8 mouse cellular contexts compared by ENCODE assay signal in the genomic region with DNA sequence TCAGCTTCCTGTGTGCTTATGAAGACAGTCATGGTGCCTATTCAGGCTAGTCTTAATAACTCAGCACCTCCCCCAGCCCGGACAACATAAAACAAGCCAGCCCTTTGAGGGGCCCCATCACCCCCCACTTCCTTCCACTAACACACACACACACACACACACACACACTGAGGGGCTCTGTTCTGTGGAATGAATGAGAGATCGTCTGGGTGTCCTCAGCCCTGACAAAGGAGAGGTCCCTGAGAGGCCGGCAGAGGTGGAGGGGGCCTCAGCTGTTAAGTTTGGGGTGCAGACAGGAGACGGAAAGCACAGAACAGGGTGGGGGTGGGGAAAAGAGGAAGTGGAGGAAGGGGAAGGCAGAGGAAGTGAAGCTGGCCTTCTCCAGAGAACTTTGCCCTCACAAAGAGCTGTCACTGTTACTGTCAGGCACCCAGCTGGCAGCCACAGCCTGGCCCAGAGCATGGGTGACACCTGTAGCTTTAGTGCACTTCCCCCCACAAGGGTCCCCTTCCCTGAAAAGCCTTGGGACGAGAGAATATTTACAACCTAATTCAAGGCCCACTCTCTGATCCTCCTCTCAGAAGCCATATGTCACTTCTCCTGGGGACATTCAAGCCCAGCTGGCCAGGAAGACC. TPM values are rescaled to one million over a fixed set of nuclear protein-coding genes. Genes with fewer than 3 reads are reported as not detected.
DNase-seq lines count a peak whose midpoint lies in the region; ATAC-seq and TF ChIP-seq lines count a peak whose summit lies in the region.

No protein-coding gene starts in this region.

- peaks cover 17% of the 10 kb centered on the region; the same call in 1 of the 2 replicates for H3K4me1 ChIP-seq in forebrain, embryonic 11.5 days (replicated peaks; ENCODE audit: control insufficient read depth, insufficient read depth, low read length)
- H3K4me1 ChIP-seq in intestine, postnatal 0 days (replicated peaks; ENCODE audit: control insufficient read depth, insufficient read depth, low read length): peaks cover 35% of the 10 kb centered on the region
- peaks cover 48% of the 10 kb centered on the region for H3K4me1 ChIP-seq in lung, embryonic 15.5 days
- peaks cover 39% of the 10 kb centered on the region for H3K4me1 ChIP-seq in spleen, adult 2 months (ENCODE audit: control insufficient read depth, insufficient read depth, insufficient read length)

- ATAC-seq in forebrain, embryonic 11.5 days (replicated peaks; ENCODE audit: low FRiP score): no peak
- peak; percentile 49 for ATAC-seq in intestine, postnatal 0 days
- no peak for ATAC-seq in lung, embryonic 15.5 days (ENCODE audit: borderline replicate concordance, extremely low read depth, low FRiP score, low TSS enrichment)

- H3K9me3 ChIP-seq in forebrain, embryonic 11.5 days (ENCODE audit: control insufficient read depth, low read length): no peaks in the 10 kb centered on the region
- no peaks in the 10 kb centered on the region for H3K9me3 ChIP-seq in intestine, postnatal 0 days (ENCODE audit: control insufficient read depth)
- no peaks in the 10 kb centered on the region for H3K9me3 ChIP-seq in lung, embryonic 15.5 days

- 43% methylated on average over 5 of the region's 5 CpGs for WGBS in forebrain, embryonic 11.5 days
- 7% methylated on average over 5 of the region's 5 CpGs for WGBS in intestine, postnatal 0 days
- 12% methylated on average over 5 of the region's 5 CpGs for WGBS in lung, embryonic 15.5 days
- 3% methylated on average over 5 of the region's 5 CpGs for WGBS in spleen, adult 2 months

- H3K27me3 ChIP-seq in forebrain, embryonic 11.5 days (ENCODE audit: control insufficient read depth, insufficient read depth, low read length): no peaks in the 10 kb centered on the region
- no peaks in the 10 kb centered on the region for H3K27me3 ChIP-seq in intestine, postnatal 0 days (replicated peaks; ENCODE audit: control insufficient read depth, insufficient read depth, low read length)
- H3K27me3 ChIP-seq in lung, embryonic 15.5 days: no peaks in the 10 kb centered on the region
- no peaks in the 10 kb centered on the region for H3K27me3 ChIP-seq in spleen, adult 2 months (ENCODE audit: control insufficient read depth, insufficient read depth, low read length)

- DNase-seq in layer of hippocampus, adult 9-11 months: peak; percentile 59
- DNase-seq in layer of hippocampus, postnatal 25 days (ENCODE audit: extremely low spot score in 1 of 2, low spot score in 1 of 2): no peak
- no peak for DNase-seq in forebrain, embryonic 11.5 days (ENCODE audit: low spot score)
- peak; percentile 66 to 69 for DNase-seq in spleen, adult 2 months (ENCODE audit: low read depth in 1 of 2, low spot score in 2 of 2)
- DNase-seq in frontal cortex, postnatal 14 days (ENCODE audit: low spot score in 2 of 2): no peak
- DNase-seq in urinary bladder, postnatal 4 days (ENCODE audit: low spot score in 2 of 2): no peak

- TF ChIP-seq POLR2A in spleen, adult 2 months (IDR thresholded peaks at IDR 0.05; ENCODE audit: low read depth, low read length): peak; percentile 60; the same call in 1 of the 2 replicates

- H3K27ac ChIP-seq in forebrain, embryonic 11.5 days (ENCODE audit: low read depth, low read length): 0 out of 2 replicates have a peak overlapping the region, but pooled peaks have one; percentile 25
- peak overlapping the region; percentile 100 for H3K27ac ChIP-seq in intestine, postnatal 0 days (ENCODE audit: low read depth, low read length)
- peak overlapping the region; percentile 100 for H3K27ac ChIP-seq in lung, embryonic 15.5 days
- H3K27ac ChIP-seq in spleen, adult 2 months (ENCODE audit: insufficient read depth, low read length): peak overlapping the region; percentile 100

- no peak overlapping the region for H3K4me3 ChIP-seq in forebrain, embryonic 11.5 days (ENCODE audit: low read depth, low read length)
- no peak overlapping the region for H3K4me3 ChIP-seq in intestine, postnatal 0 days (ENCODE audit: low read depth, low read length)
- 0 out of 2 replicates have a peak overlapping the region, but pooled peaks have one; percentile 14 for H3K4me3 ChIP-seq in lung, embryonic 15.5 days
- peak overlapping the region; percentile 41; the same call in 1 of the 2 replicates for H3K4me3 ChIP-seq in spleen, adult 2 months (ENCODE audit: extremely low read depth, insufficient read depth, insufficient read length)

- H3K4me2 ChIP-seq in forebrain, embryonic 11.5 days (ENCODE audit: low read depth, low read length, severe bottlenecking): no peak overlapping the region
- H3K4me2 ChIP-seq in intestine, postnatal 0 days (replicated peaks; ENCODE audit: low read depth): peak overlapping the region; percentile 90
- H3K4me2 ChIP-seq in lung, embryonic 15.5 days: peak overlapping the region; percentile 88

- peak overlapping the region; percentile 29; the same call in 1 of the 2 replicates for H3K9ac ChIP-seq in forebrain, embryonic 11.5 days (ENCODE audit: low read length)
- peak overlapping the region; percentile 100; the same call in 1 of the 2 replicates for H3K9ac ChIP-seq in intestine, postnatal 0 days (ENCODE audit: low read depth, low read length)
- H3K9ac ChIP-seq in lung, embryonic 15.5 days: peak overlapping the region; percentile 27; the same call in 1 of the 2 replicates

- TF ChIP-seq CTCF in intestine, postnatal 0 days (IDR thresholded peaks at IDR 0.05; ENCODE audit: low read depth): no peak
- no peak for TF ChIP-seq CTCF in spleen, adult 2 months (IDR thresholded peaks at IDR 0.05; ENCODE audit: extremely low read depth, insufficient read depth, insufficient read length, insufficient replicate concordance)

- H3K36me3 ChIP-seq in forebrain, embryonic 11.5 days (ENCODE audit: control insufficient read depth, insufficient read depth, low read length): peaks cover 13% of the 10 kb centered on the region
- H3K36me3 ChIP-seq in intestine, postnatal 0 days (ENCODE audit: control insufficient read depth, insufficient read depth): peaks cover 19% of the 10 kb centered on the region
- H3K36me3 ChIP-seq in lung, embryonic 15.5 days: peaks cover 14% of the 10 kb centered on the region
- H3K36me3 ChIP-seq in spleen, adult 2 months (ENCODE audit: control insufficient read depth, insufficient read depth, low read length): peaks cover 23% of the 10 kb centered on the region

RNA-seq across cellular contexts. Expression of a gene that starts 2.5 kb away (rescaled TPM):
- 1,000 to 10,000 TPM; 3,553 to 3,743 TPM for total RNA-seq in layer of hippocampus, postnatal 25 days (2021)
- 13,526 and 13,808 TPM in 2 replicates for polyA plus RNA-seq in forebrain, embryonic 11.5 days (2014; fragmentation: Nextera tagmentation; extraction: Ambion mirVana)
- 22,808 and 23,070 TPM in 2 replicates for polyA plus RNA-seq in intestine, postnatal 0 days (2015; fragmentation: Nextera tagmentation; extraction: Ambion mirVana)
- polyA plus RNA-seq in lung, embryonic 15.5 days (2015; fragmentation: Nextera tagmentation; extraction: Ambion mirVana): 15,606 and 16,851 TPM in 2 replicates
- 6,692 and 9,830 TPM in 2 replicates for polyA plus RNA-seq in spleen, adult 2 months (2012; rRNA removed)

RNA-seq across cellular contexts. Expression of a gene that starts 13.8 kb away (rescaled TPM):
- 10 to 100 TPM; 37.4 to 40.0 TPM for total RNA-seq in layer of hippocampus, postnatal 25 days (2021)
- polyA plus RNA-seq in forebrain, embryonic 11.5 days (2014; fragmentation: Nextera tagmentation; extraction: Ambion mirVana): 15.4 and 16.0 TPM in 2 replicates
- 5.6 and 6.2 TPM in 2 replicates for polyA plus RNA-seq in intestine, postnatal 0 days (2015; fragmentation: Nextera tagmentation; extraction: Ambion mirVana)
- polyA plus RNA-seq in lung, embryonic 15.5 days (2015; fragmentation: Nextera tagmentation; extraction: Ambion mirVana): 11.1 and 13.5 TPM in 2 replicates
- polyA plus RNA-seq in spleen, adult 2 months (2012; rRNA removed): 15.8 and 22.1 TPM in 2 replicates

RNA-seq across cellular contexts. Expression of a gene that starts 51.1 kb away (rescaled TPM):
- 100 to 1,000 TPM; 229 to 232 TPM for total RNA-seq in layer of hippocampus, postnatal 25 days (2021)
- 680 and 728 TPM in 2 replicates for polyA plus RNA-seq in forebrain, embryonic 11.5 days (2014; fragmentation: Nextera tagmentation; extraction: Ambion mirVana)
- polyA plus RNA-seq in intestine, postnatal 0 days (2015; fragmentation: Nextera tagmentation; extraction: Ambion mirVana): 36.5 and 37.1 TPM in 2 replicates
- 240 and 246 TPM in 2 replicates for polyA plus RNA-seq in lung, embryonic 15.5 days (2015; fragmentation: Nextera tagmentation; extraction: Ambion mirVana)
- polyA plus RNA-seq in spleen, adult 2 months (2012; rRNA removed): 33.7 and 59.8 TPM in 2 replicates

Comparison
In these comparisons a context has a peak if more than half of its experiments do, and no peak if none do; other contexts are left out.
1. DNase-seq: peak in layer of hippocampus, adult 9-11 months (single experiment) and spleen, adult 2 months (2 of 2); none in layer of hippocampus, postnatal 25 days (0 of 2), forebrain, embryonic 11.5 days (single experiment), frontal cortex, postnatal 14 days (0 of 2) and urinary bladder, postnatal 4 days (0 of 2).
2. H3K27ac ChIP-seq: peak in every context shown above with its lines; median percentile 100 in intestine, postnatal 0 days; 100 in lung, embryonic 15.5 days; 100 in spleen, adult 2 months; 25 in forebrain, embryonic 11.5 days.
3. H3K4me3 ChIP-seq: peak in lung, embryonic 15.5 days (single experiment) and spleen, adult 2 months (single experiment); none in forebrain, embryonic 11.5 days (single experiment) and intestine, postnatal 0 days (single experiment).
4. H3K9ac ChIP-seq: peak in every context shown above with its lines; median percentile 100 in intestine, postnatal 0 days; 29 in forebrain, embryonic 11.5 days; 27 in lung, embryonic 15.5 days.